Mouse (Mus musculus) myocyte (in vitro differentiated cells): ENCODE measurements at regions not wholly inside any gene's neighbourhood (a gene's known extent, or its start where the extent isn't known, plus 50 kb on each side); places are given as distances from the start of the nearest gene placed in this dataset.

ENCODE experiments used
- CEBPB ChIP-seq: IDR thresholded peaks from 2 replicates; pipeline ENCODE4 v1.6.1; 2011; ENCODE audit warnings: mild to moderate bottlenecking, moderate library complexity; ENCODE audit not compliant: poor library complexity, insufficient read depth, severe bottlenecking
- MAX ChIP-seq: IDR thresholded peaks from one replicate; pipeline ENCODE4 v1.6.1; 2011; ENCODE audit warnings: low read depth, mild to moderate bottlenecking, control low read depth
- MYOD1 ChIP-seq, 3 experiments: IDR thresholded peaks; one replicate each; pipeline ENCODE4 v1.6.1; 2011; ENCODE audit warnings: control low read depth in 2 of 3, low read depth in 2 of 3, mild to moderate bottlenecking in 2 of 3, moderate library complexity in 1 of 3; ENCODE audit not compliant: insufficient read length in 2 of 3, control insufficient read depth in 1 of 3
- MYOG ChIP-seq, 3 experiments: IDR thresholded peaks; one replicate each; pipeline ENCODE4 v1.6.1; 2011; ENCODE audit warnings: control low read depth in 2 of 3, low read depth in 2 of 3, mild to moderate bottlenecking in 2 of 3; ENCODE audit not compliant: insufficient read length in 2 of 3, control insufficient read depth in 1 of 3, insufficient read depth in 1 of 3
- POLR2A ChIP-seq: IDR thresholded peaks from one replicate; pipeline ENCODE4 v1.6.1; 2011; ENCODE audit warnings: low read depth, mild to moderate bottlenecking, control low read depth, moderate library complexity; ENCODE audit not compliant: insufficient read length
- POLR2AphosphoS2 ChIP-seq: IDR thresholded peaks from one replicate; pipeline ENCODE4 v1.6.1; 2011; ENCODE audit warnings: low read depth, control low read depth; ENCODE audit not compliant: insufficient read length
- REST ChIP-seq: IDR thresholded peaks from one replicate; pipeline ENCODE4 v1.6.1; 2011; ENCODE audit warnings: mild to moderate bottlenecking, control low read depth, moderate library complexity; ENCODE audit not compliant: insufficient read depth, insufficient read length
- USF1 ChIP-seq: IDR thresholded peaks from one replicate; pipeline ENCODE4 v1.6.1; 2011; ENCODE audit warnings: low read depth, mild to moderate bottlenecking, control low read depth, moderate library complexity

- TF ChIP-seq MAX (no peak), POLR2A (no peak), MYOG (IDR thresholded peaks at IDR 0.05; ENCODE audit: control insufficient read depth in 1 of 3, insufficient read depth in 1 of 3, insufficient read length in 2 of 3, low read depth in 2 of 3) (no peak), POLR2AphosphoS2 (no peak), CEBPB (no peak), MYOD1 (IDR thresholded peaks at IDR 0.05; ENCODE audit: control insufficient read depth in 1 of 3, insufficient read length in 2 of 3, low read depth in 2 of 3) (no peak), REST (no peak), USF1 (no peak)
Observed at GRCm38 (mm10) chr2:72555556-72555955, 79.6 kb downstream of the Cdca7 start.
